Mouse (Mus musculus) embryonic facial prominence, embryonic 14.5 days (tissue): ENCODE measurements around the gene Fgf22. TPM values are rescaled to one million over a fixed set of nuclear protein-coding genes. Genes with fewer than 3 reads are reported as not detected.

Experiments
- ATAC-seq: fragments of 200-750 bp; cut with Nextera tagmentation; 2 replicates; pipeline ENCODE4 v1.8.0; 2017; ENCODE audit warnings: low read depth, moderate number of reproducible peaks, moderate TSS enrichment
- DNase-seq: peaks from one replicate; pipeline ENCODE4 v3.0.0-alpha.2; 2015; ENCODE audit warnings: low spot score
- H3K27ac ChIP-seq: fragments of 300-500 bp; sonication (generic); replicated peaks from 2 replicates; pipeline ENCODE4 v1.5.1; 2014; ENCODE audit warnings: low read depth, mild to moderate bottlenecking, low read length, moderate library complexity
- H3K27me3 ChIP-seq: fragments of 300-500 bp; sonication (generic); replicated peaks from 2 replicates; pipeline ENCODE4 v1.6.1; 2014; ENCODE audit warnings: low read length; ENCODE audit not compliant: control insufficient read depth, insufficient read depth
- H3K36me3 ChIP-seq: fragments of 300-500 bp; sonication (generic); 2 replicates; pipeline ENCODE4 v1.6.1; 2014; ENCODE audit warnings: low read length, mixed read lengths; ENCODE audit not compliant: control insufficient read depth, insufficient read depth
- H3K4me1 ChIP-seq: fragments of 300-500 bp; sonication (generic); 2 replicates; pipeline ENCODE4 v1.6.1; 2014; ENCODE audit warnings: antibody characterized with exemption, low read length; ENCODE audit not compliant: control insufficient read depth, insufficient read depth
- H3K4me2 ChIP-seq: fragments of 300-500 bp; sonication (generic); 2 replicates; pipeline ENCODE4 v1.6.1; 2014; ENCODE audit warnings: low read depth, mild to moderate bottlenecking, low read length, moderate library complexity, mixed read lengths
- H3K4me3 ChIP-seq: fragments of 300-500 bp; sonication (generic); 2 replicates; pipeline ENCODE4 v1.5.1; 2014; ENCODE audit warnings: low read depth, mild to moderate bottlenecking, low read length
- H3K9ac ChIP-seq: fragments of 300-500 bp; sonication (generic); 2 replicates; pipeline ENCODE4 v1.6.1; 2014; ENCODE audit warnings: low read depth, mild to moderate bottlenecking, low read length, moderate library complexity, mixed read lengths
- H3K9me3 ChIP-seq: fragments of 300-500 bp; sonication (generic); 2 replicates; pipeline ENCODE4 v1.6.1; 2016; ENCODE audit warnings: low read length; ENCODE audit not compliant: control insufficient read depth
- WGBS: fragments of 180-500 bp; shearing (Covaris S2); extraction: QIAGEN DNeasy Blood & Tissue Kit; methylation state at CpG from one replicate; pipeline ENCODE4 v1.1.7; 2014; 5-methylcytosine and 5-hydroxymethylcytosine counted together
- polyA plus RNA-seq: library from polyadenylated mRNA; unstranded; fragments of >200 nt; fragmentation: Nextera tagmentation; extraction: Ambion mirVana; gene quantifications from 2 replicates; pipeline ENCODE4 v1.2.1, GENCODE M21; 2014

The Fgf22 gene
- polyA plus RNA-seq, 1 experiment from 2014 or later: 0.38 TPM

DNA sequence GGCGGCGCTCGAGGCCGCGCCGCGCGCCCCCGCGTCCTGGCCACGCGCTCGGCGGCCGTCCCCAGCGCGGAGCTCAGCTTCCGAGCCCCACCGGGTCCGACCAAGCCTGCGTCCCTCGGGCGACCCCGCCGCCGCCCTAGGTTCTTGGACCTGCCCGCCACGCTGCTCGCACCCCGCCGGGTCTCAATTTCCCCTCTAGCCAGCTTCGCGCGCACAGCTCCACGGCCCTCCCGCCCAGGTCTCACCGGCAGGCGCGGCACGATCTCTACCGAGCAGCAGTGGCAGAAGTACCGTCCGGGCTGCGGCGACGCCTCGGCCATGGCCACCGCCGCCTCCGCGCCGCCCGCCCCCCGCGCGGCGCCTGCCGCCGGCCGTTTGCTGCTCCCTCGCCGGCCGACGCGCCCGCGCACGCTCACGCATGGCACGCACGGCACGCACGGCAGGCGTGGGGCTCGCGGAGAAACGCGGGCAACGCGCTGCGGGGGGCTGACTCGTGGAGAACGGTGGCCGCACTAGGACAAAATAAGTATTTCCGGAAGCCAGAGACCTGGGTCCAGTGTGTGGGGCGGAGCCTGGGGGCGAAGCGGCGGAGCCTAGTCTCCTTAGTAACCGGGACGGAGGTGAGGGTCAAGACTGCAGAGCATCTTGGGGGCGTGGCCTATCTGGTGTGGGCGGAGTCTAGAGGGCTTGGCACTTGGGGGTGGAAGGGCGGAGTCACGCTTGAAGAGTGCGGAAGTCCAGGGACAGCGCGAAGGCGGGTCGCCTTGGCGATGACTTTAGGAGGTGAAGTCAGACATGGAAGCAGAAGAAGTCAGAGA, 11.8 kb downstream of the Fgf22 start, which contains the start of gene Rnf126:
Gene Rnf126, minus strand, starts transcription at position 445 of the 818 bp plus-strand sequence.
- 0% methylated on average over 38 of the region's 101 CpGs for WGBS
- Histone ChIP-seq H3K36me3 (peaks cover 8% of the 10 kb centered on the region), H3K4me3 (peak within 1 kb of the TSS; percentile 94), H3K9ac (peak within 1 kb of the TSS; percentile 97), H3K27ac (peak within 1 kb of the TSS; percentile 93), H3K4me2 (peak within 1 kb of the TSS; percentile 90), H3K4me1 (peaks cover 20% of the 10 kb centered on the region), H3K27me3 (no peaks in the 10 kb centered on the region), H3K9me3 (no peaks in the 10 kb centered on the region)
- peak; percentile 92 for ATAC-seq
- peak; percentile 99 for DNase-seq

DNA sequence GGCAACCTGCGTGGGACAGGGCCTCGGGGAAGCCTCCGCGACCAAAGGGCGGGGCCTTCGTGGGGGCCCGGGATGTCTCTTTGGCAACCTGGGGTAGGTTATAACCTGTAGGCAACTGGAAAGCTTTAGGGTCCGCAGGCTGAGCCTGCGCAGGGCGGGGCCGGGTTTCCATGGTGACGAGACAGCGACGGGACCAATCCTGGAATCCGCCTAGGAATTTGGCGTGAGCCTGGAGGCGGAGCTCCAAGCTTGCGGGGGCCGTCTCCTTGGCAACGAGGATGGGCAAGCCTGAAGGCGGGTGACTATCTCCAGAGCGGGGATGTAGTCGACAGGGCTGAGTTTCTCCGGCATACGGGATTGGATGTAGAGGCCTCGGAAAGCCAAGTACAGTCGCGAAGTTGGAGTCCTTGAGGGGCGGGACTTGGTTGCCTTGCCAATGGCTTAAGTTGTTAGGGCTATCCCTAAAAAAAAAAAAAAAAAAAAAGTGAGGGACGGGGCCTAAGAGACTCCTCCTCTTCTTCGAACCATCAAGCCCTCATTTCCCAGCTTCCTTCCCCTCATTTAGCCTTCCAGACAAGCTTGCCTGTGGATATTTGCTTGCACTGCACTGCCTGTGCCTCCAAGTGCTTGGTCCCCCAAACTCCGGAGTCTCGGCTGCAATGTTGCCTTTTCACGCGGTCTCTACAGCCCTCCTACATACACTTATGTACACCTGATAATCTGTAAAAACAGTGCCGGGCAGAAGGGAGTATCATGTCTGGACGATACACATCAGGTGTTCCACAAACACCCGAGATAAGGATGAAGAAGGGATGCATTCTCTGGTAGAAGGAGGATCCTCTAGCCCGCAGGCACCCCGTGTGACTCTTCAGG, 12.7 kb downstream of the Fgf22 start:
- Histone ChIP-seq H3K4me2 (peak overlapping the region; percentile 90), H3K4me1 (peaks cover 20% of the 10 kb centered on the region), H3K9ac (peak overlapping the region; percentile 97), H3K27me3 (no peaks in the 10 kb centered on the region), H3K4me3 (peak overlapping the region; percentile 94), H3K27ac (peak overlapping the region; percentile 93), H3K9me3 (peaks cover 4% of the 10 kb centered on the region; the same call in 1 of the 2 replicates), H3K36me3 (no peaks in the 10 kb centered on the region; the same call in 1 of the 2 replicates)
- WGBS: 12% methylated on average over 40 of the region's 40 CpGs
- ATAC-seq (peak; percentile 85), DNase-seq (peak; percentile 97)

GRCm38 (mm10) chr10:79768400-79768799, 13.5 kb downstream of the Fgf22 start:
- Histone ChIP-seq H3K9me3 (peaks cover 4% of the 10 kb centered on the region; the same call in 1 of the 2 replicates), H3K4me3 (no peak overlapping the region), H3K4me1 (peaks cover 20% of the 10 kb centered on the region), H3K36me3 (no peaks in the 10 kb centered on the region), H3K27me3 (no peaks in the 10 kb centered on the region), H3K9ac (no peak overlapping the region), H3K27ac (no peak overlapping the region), H3K4me2 (peak overlapping the region; percentile 90; the same call in 1 of the 2 replicates)
- ATAC-seq: no peak
- DNase-seq: peak; percentile 75
- WGBS: 0% methylated on average over 5 of the region's 5 CpGs

GRCm38 (mm10) chr10:79769329-79769728, 14.5 kb downstream of the Fgf22 start:
- 38% methylated on average over 4 of the region's 4 CpGs for WGBS

DNA sequence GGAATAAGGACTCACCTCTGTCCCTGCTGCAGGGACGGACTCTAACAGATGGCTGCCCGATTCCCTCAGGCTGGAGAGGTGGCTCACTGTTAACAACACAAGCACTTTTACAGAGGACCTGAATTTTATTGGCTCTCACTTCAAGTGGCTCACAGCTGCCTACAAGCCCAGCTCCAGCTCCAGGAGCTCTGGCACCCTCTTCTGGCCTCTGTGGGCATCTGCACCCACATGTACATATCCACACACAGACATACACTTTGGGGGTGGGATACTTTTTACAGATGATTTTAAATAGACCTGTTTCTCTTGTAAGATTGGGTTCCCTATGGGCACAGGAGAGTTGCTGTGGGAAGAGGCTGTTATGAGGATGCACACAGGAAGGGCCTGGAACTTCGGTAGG, 17.4 kb downstream of the Fgf22 start:
- Histone ChIP-seq H3K4me2 (no peak overlapping the region), H3K4me1 (peaks cover 10% of the 10 kb centered on the region), H3K36me3 (no peaks in the 10 kb centered on the region), H3K27me3 (no peaks in the 10 kb centered on the region), H3K27ac (no peak overlapping the region), H3K9me3 (peaks cover 7% of the 10 kb centered on the region), H3K4me3 (no peak overlapping the region), H3K9ac (no peak overlapping the region)
- ATAC-seq (no peak), DNase-seq (no peak)
- WGBS: 89% methylated on average over 3 of the region's 3 CpGs

More at GRCm38 (mm10) chr10:79769329-79769728, 14.5 kb downstream of the Fgf22 start:
- ATAC-seq: no peak
- H3K4me1 ChIP-seq: peaks cover 19% of the 10 kb centered on the region
- H3K36me3 ChIP-seq: no peaks in the 10 kb centered on the region
- DNase-seq: no peak
- no peak overlapping the region for H3K4me3 ChIP-seq
- no peak overlapping the region for H3K4me2 ChIP-seq
- no peaks in the 10 kb centered on the region for H3K27me3 ChIP-seq
- H3K9ac ChIP-seq: no peak overlapping the region
- H3K27ac ChIP-seq: no peak overlapping the region
- peaks cover 4% of the 10 kb centered on the region; the same call in 1 of the 2 replicates for H3K9me3 ChIP-seq

DNA sequence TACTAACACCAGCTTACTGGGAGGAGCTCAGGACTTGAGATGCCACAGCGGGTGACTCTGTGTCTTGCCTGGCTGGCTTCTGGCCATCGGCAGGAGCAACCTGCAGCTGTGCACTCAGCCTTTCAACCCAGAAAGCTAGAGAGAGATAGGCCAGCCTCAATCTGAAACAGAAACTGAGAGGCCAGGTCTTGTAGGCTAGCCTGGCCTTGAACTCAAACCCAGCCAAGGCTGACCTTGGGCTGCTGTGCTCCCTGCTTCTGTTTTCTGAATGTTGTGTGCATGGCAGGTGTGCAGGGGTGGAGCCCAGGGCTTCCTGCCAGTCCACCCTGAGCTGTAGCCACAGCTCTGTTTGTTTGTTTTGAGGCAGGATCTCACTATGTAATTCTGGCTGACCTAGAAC, 18.3 kb downstream of the Fgf22 start:
- ATAC-seq: no peak
- Histone ChIP-seq H3K27ac (no peak overlapping the region), H3K4me3 (no peak overlapping the region), H3K4me1 (peaks cover 8% of the 10 kb centered on the region; the same call in 1 of the 2 replicates), H3K9ac (no peak overlapping the region), H3K4me2 (no peak overlapping the region), H3K9me3 (peaks cover 7% of the 10 kb centered on the region), H3K36me3 (no peaks in the 10 kb centered on the region), H3K27me3 (no peaks in the 10 kb centered on the region)
- no peak for DNase-seq
- 83% methylated on average over 2 of the region's 2 CpGs for WGBS

- Histone ChIP-seq H3K27ac (no peak overlapping the region), H3K4me3 (no peak overlapping the region), H3K36me3 (no peaks in the 10 kb centered on the region), H3K9ac (no peak overlapping the region), H3K9me3 (peaks cover 7% of the 10 kb centered on the region), H3K27me3 (peaks cover 11% of the 10 kb centered on the region; the same call in 1 of the 2 replicates), H3K4me2 (no peak overlapping the region), H3K4me1 (peaks cover 11% of the 10 kb centered on the region; the same call in 1 of the 2 replicates)
- ATAC-seq: no peak
- 71% methylated on average over 4 of the region's 5 CpGs for WGBS
- DNase-seq: no peak
Measured at GRCm38 (mm10) chr10:79774486-79775279, 19.8 kb downstream of the Fgf22 start.
